Mouse (Mus musculus) megakaryocyte, embryonic 14.5 days (primary cell): ENCODE measurements around the gene Med16. TPM values are rescaled to one million over a fixed set of nuclear protein-coding genes. Genes with fewer than 3 reads are reported as not detected.

Experiments used
- H3K27me3 ChIP-seq: replicated peaks from 2 replicates; pipeline ENCODE3; 2012; ENCODE audit warnings: inconsistent platforms
- H3K36me3 ChIP-seq: replicated peaks from 2 replicates; pipeline ENCODE3; 2012; ENCODE audit warnings: low read length, inconsistent platforms, mixed read lengths
- H3K4me1 ChIP-seq: 2 replicates; pipeline ENCODE4 v1.6.1; 2012; ENCODE audit warnings: inconsistent platforms
- H3K4me3 ChIP-seq: replicated peaks from 2 replicates; pipeline ENCODE3; 2012; ENCODE audit warnings: moderate library complexity, mild to moderate bottlenecking, inconsistent platforms
- H3K9me3 ChIP-seq: 2 replicates; pipeline ENCODE4 v1.6.1; 2012; ENCODE audit warnings: inconsistent platforms
- FLI1 ChIP-seq: IDR thresholded peaks from 2 replicates; pipeline ENCODE4 v1.6.1; 2012; ENCODE audit warnings: low read length, inconsistent platforms, mixed read lengths
- GATA1 ChIP-seq: IDR thresholded peaks from 3 replicates; pipeline ENCODE4 v1.6.1; 2012; ENCODE audit warnings: mixed read lengths, low read length, inconsistent platforms, borderline replicate concordance
- polyA plus RNA-seq: library from polyadenylated mRNA; stranded (reverse); fragments of >175 nt; gene quantifications from 2 replicates; pipeline ENCODE4 v1.2.3, GENCODE M21; 2012; ENCODE audit warnings: low replicate concordance; ENCODE audit not compliant: insufficient read depth

Med16 gene
- polyA plus RNA-seq, 1 experiment: 32.2 TPM

DNA sequence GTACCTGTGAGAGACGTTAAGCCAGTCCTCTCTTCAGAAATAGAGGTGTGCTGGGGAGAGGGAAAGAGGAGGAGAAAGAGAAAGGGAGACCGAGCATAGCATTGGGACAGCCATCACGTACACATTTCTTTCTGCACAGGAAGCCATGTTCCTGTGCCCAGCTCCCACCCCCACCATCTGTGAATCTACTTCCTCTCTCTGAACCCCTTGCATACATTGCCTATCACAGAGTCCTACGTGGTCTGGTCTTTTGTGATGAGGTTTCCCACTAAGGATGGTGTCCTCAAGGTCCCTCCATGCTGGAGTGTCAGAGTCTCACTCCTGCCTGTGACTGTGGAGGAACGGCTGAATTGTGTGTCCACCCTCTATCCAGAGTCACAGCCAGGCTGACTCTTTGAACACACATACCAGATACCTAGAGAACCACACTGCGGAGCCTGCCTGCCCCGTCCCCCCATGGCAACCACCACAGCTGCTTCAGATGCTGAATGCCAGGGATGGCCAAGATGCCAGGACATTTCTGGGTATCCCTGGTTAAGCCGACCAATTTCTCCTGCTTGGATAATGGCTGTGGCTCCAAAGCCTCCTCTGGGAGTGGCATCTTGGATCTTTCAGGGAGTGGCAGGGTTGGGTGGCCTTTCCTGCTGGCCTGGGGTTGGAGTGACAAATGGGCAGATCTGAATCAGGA, 58.6 kb downstream of the Med16 start:
- Histone ChIP-seq H3K9me3 (no peaks in the 10 kb centered on the region), H3K27me3 (no peaks in the 10 kb centered on the region), H3K36me3 (peaks cover 2% of the 10 kb centered on the region), H3K4me3 (peak overlapping the region; percentile 78), H3K4me1 (peaks cover 59% of the 10 kb centered on the region)
- TF ChIP-seq FLI1 (no peak), GATA1 (no peak)

DNA sequence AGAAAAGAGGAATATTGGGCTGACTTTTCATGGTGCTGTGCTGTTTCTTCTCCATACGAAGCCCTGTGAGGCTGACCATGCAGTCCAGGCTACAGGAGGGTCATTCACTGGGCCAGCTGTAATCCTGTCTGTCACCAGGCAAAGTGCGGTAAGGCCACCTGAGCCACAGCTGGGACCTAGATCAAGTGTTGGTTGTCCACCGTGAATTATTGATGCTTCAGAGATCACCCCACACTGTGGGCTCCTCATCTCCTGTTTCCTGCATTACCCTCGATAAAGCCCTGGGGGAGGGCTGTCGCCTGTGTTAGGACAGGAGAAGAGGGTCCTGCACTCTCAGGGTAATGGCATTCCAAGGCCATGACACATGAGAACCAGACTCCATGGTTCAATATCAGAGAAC, 62.2 kb downstream of the Med16 start:
- no peak overlapping the region for H3K4me3 ChIP-seq
- no peaks in the 10 kb centered on the region for H3K27me3 ChIP-seq
- TF ChIP-seq FLI1: no peak
- no peak for TF ChIP-seq GATA1
- no peaks in the 10 kb centered on the region for H3K9me3 ChIP-seq
- peaks cover 71% of the 10 kb centered on the region for H3K4me1 ChIP-seq
- H3K36me3 ChIP-seq: peaks cover 2% of the 10 kb centered on the region

Other genes with a start within 250 kb of the Med16 start
- gene Madcam1, start 244.4 kb downstream of the Med16 start, polyA plus RNA-seq: 0.78 TPM in 1 of 2 replicates, not detected in the other
- gene Tpgs1, start 239.6 kb downstream of the Med16 start, polyA plus RNA-seq: 209 and 257 TPM in 2 replicates
- 451 and 1,194 TPM in 2 replicates for gene Cdc34, start 226.7 kb downstream of the Med16 start, polyA plus RNA-seq
- gene Gzmm, start 219.9 kb downstream of the Med16 start, polyA plus RNA-seq: 1.4 and 2.2 TPM in 2 replicates
- gene Bsg, start 204.4 kb downstream of the Med16 start, polyA plus RNA-seq: 2,144 and 3,272 TPM in 2 replicates
- 1.5 and 1.8 TPM in 2 replicates for gene Hcn2, start 192.3 kb downstream of the Med16 start, polyA plus RNA-seq
- 11.1 and 25.3 TPM in 2 replicates for gene Polrmt, start 162.3 kb downstream of the Med16 start, polyA plus RNA-seq
- gene Fgf22, start 153.8 kb downstream of the Med16 start, polyA plus RNA-seq: not detected in 2 replicates
- 302 and 542 TPM in 2 replicates for gene Rnf126, start 142.0 kb downstream of the Med16 start, polyA plus RNA-seq
- 1.6 TPM in 1 of 2 replicates, not detected in the other for gene Fstl3, start 131.7 kb downstream of the Med16 start, polyA plus RNA-seq
- gene Prss57, start 118.0 kb downstream of the Med16 start, polyA plus RNA-seq: 0.70 TPM in 1 of 2 replicates, not detected in the other
- 39.0 and 54.6 TPM in 2 replicates for gene Palm, start 115.4 kb downstream of the Med16 start, polyA plus RNA-seq
- gene Misp, start 87.9 kb downstream of the Med16 start, polyA plus RNA-seq: 1.5 and 2.5 TPM in 2 replicates
- 849 and 1,831 TPM in 2 replicates for gene Ptbp1, start 54.5 kb downstream of the Med16 start, polyA plus RNA-seq
- gene Prtn3, start 34.4 kb downstream of the Med16 start, polyA plus RNA-seq: 96.7 and 434 TPM in 2 replicates
- 0.80 and 16.9 TPM in 2 replicates for gene Plppr3, start 34.3 kb downstream of the Med16 start, polyA plus RNA-seq
- 5.6 and 23.2 TPM in 2 replicates for gene Elane, start 22.7 kb downstream of the Med16 start, polyA plus RNA-seq
- not detected in 2 replicates for gene Cfd, start 18.1 kb downstream of the Med16 start, polyA plus RNA-seq
- gene Gm26602, start 1.9 kb upstream of the Med16 start, polyA plus RNA-seq: not detected in 2 replicates
- 2.7 and 4.5 TPM in 2 replicates for gene Kiss1r, start 8.0 kb upstream of the Med16 start, polyA plus RNA-seq
- 418 and 597 TPM in 2 replicates for gene R3hdm4, start 12.3 kb upstream of the Med16 start, polyA plus RNA-seq
- 89.7 and 142 TPM in 2 replicates for gene Arid3a, start 18.1 kb upstream of the Med16 start, polyA plus RNA-seq
- 22.2 and 23.8 TPM in 2 replicates for gene Wdr18, start 51.2 kb upstream of the Med16 start, polyA plus RNA-seq
- gene Grin3b, start 61.8 kb upstream of the Med16 start, polyA plus RNA-seq: not detected in 2 replicates
- gene Tmem259, start 75.4 kb upstream of the Med16 start, polyA plus RNA-seq: 293 and 686 TPM in 2 replicates
- gene Cnn2, start 79.7 kb upstream of the Med16 start, polyA plus RNA-seq: 1,011 and 1,303 TPM in 2 replicates
- gene Abca7, start 87.6 kb upstream of the Med16 start, polyA plus RNA-seq: 47.4 and 62.2 TPM in 2 replicates
- gene Arhgap45, start 107.7 kb upstream of the Med16 start, polyA plus RNA-seq: 375 and 477 TPM in 2 replicates
- gene Polr2e, start 130.9 kb upstream of the Med16 start, polyA plus RNA-seq: 147 and 260 TPM in 2 replicates
- 3,942 and 9,172 TPM in 2 replicates for gene Gpx4, start 138.2 kb upstream of the Med16 start, polyA plus RNA-seq
- 151 and 347 TPM in 2 replicates for gene Sbno2, start 196.6 kb upstream of the Med16 start, polyA plus RNA-seq
- 153 and 200 TPM in 2 replicates for gene Stk11, start 206.9 kb upstream of the Med16 start, polyA plus RNA-seq
- 1,192 and 1,533 TPM in 2 replicates for gene Atp5d, start 229.7 kb upstream of the Med16 start, polyA plus RNA-seq
- 4.8 and 11.7 TPM in 2 replicates for gene Cbarp, start 231.9 kb upstream of the Med16 start, polyA plus RNA-seq
- gene Midn, start 239.3 kb upstream of the Med16 start, polyA plus RNA-seq: 171 and 203 TPM in 2 replicates